In the genomic region with DNA sequence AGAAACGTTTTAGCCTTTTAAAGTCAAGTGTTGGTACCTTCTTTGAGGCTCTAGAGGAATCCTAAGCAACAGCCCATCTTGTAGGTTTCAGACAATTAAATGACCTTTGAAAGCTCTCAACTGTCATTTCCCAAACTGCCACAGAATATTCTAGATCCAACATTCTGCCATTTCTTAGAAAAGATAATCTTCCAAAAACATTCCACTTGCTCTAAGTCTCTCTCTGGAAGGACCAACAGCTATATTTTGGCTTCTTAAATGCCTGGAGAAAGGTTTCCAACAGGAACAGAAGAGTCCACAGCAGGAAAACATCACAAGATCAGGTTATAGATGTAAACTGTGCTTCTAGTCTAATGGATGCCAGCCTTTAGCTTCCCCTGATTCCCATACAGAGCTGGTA, we compare ENCODE assay signal across 10 mouse cellular contexts. TPM values are rescaled to one million over a fixed set of nuclear protein-coding genes. Genes with fewer than 3 reads are reported as not detected.
A peak's percentile ranks its signal among the peaks of the same experiment; 100 is the strongest.
DNase-seq lines count a peak whose midpoint lies in the region; ATAC-seq lines count a peak whose summit lies in the region.
"Had no signal": no experiment of that assay in that cellular context is flagged by ENCODE, and none has a peak within 500 bp of the region (broad histone marks: within the 10 kb centered on the region; RNA-seq: fewer than 3 reads in every experiment).

4930430F08Rik (minus strand) TSS at position 101 of the 400 bp plus-strand sequence.
1700017N19Rik (plus strand) TSS at position 162 of the 400 bp plus-strand sequence.

- ATAC-seq in kidney, embryonic 15.5 days (replicated peaks; ENCODE audit: low FRiP score) = no peak
- ATAC-seq in embryonic facial prominence, embryonic 15.5 days (ENCODE audit: insufficient number of reproducible peaks, low FRiP score, low TSS enrichment, low read depth) = no peak
- no peak for ATAC-seq in intestine, embryonic 14.5 days (replicated peaks; ENCODE audit: low FRiP score, low TSS enrichment, low read depth)
- ATAC-seq in midbrain, embryonic 15.5 days (replicated peaks) = no peak

- H3K27me3 ChIP-seq in kidney, embryonic 15.5 days = no peaks in the 10 kb centered on the region
- H3K27me3 ChIP-seq in embryonic facial prominence, embryonic 15.5 days = no peaks in the 10 kb centered on the region
- no peaks in the 10 kb centered on the region for H3K27me3 ChIP-seq in intestine, embryonic 14.5 days (replicated peaks; ENCODE audit: control insufficient read depth, insufficient read depth, low read length)
- no peaks in the 10 kb centered on the region for H3K27me3 ChIP-seq in midbrain, embryonic 15.5 days (replicated peaks)

- no peaks in the 10 kb centered on the region for H3K9me3 ChIP-seq in kidney, embryonic 15.5 days (replicated peaks)
- no peaks in the 10 kb centered on the region for H3K9me3 ChIP-seq in embryonic facial prominence, embryonic 15.5 days (replicated peaks)
- no peaks in the 10 kb centered on the region for H3K9me3 ChIP-seq in intestine, embryonic 14.5 days (ENCODE audit: control insufficient read depth, low read length)
- no peaks in the 10 kb centered on the region for H3K9me3 ChIP-seq in midbrain, embryonic 15.5 days

- H3K4me3 ChIP-seq in kidney, embryonic 15.5 days (replicated peaks) = peak within 1 kb of the TSS; percentile 73
- peak within 1 kb of the TSS; percentile 83 for H3K4me3 ChIP-seq in embryonic facial prominence, embryonic 15.5 days (replicated peaks)
- peak within 1 kb of the TSS; percentile 72 for H3K4me3 ChIP-seq in intestine, embryonic 14.5 days (ENCODE audit: low read depth, low read length)
- H3K4me3 ChIP-seq in midbrain, embryonic 15.5 days = peak within 1 kb of the TSS; percentile 92

- H3K27ac ChIP-seq in kidney, embryonic 15.5 days = no peak within 1 kb of the TSS
- H3K27ac ChIP-seq in embryonic facial prominence, embryonic 15.5 days (replicated peaks) = no peak within 1 kb of the TSS
- no peak within 1 kb of the TSS for H3K27ac ChIP-seq in intestine, embryonic 14.5 days (ENCODE audit: low read depth)
- H3K27ac ChIP-seq in midbrain, embryonic 15.5 days = no peak within 1 kb of the TSS

- WGBS in kidney, embryonic 15.5 days = 79% methylated on average over 1 of the region's 1 CpGs
- WGBS in embryonic facial prominence, embryonic 15.5 days = 80% methylated on average over 1 of the region's 1 CpGs
- WGBS in intestine, embryonic 14.5 days = 71% methylated on average over 1 of the region's 1 CpGs
- 85% methylated on average over 1 of the region's 1 CpGs for WGBS in midbrain, embryonic 15.5 days

- H3K9ac ChIP-seq in kidney, embryonic 15.5 days = no peak within 1 kb of the TSS
- no peak within 1 kb of the TSS for H3K9ac ChIP-seq in embryonic facial prominence, embryonic 15.5 days
- H3K9ac ChIP-seq in intestine, embryonic 14.5 days (ENCODE audit: low read length) = no peak within 1 kb of the TSS
- no peak within 1 kb of the TSS for H3K9ac ChIP-seq in midbrain, embryonic 15.5 days

- H3K4me1 ChIP-seq in kidney, embryonic 15.5 days = peaks cover 5% of the 10 kb centered on the region
- peaks cover 3% of the 10 kb centered on the region; the same call in 1 of the 2 replicates for H3K4me1 ChIP-seq in embryonic facial prominence, embryonic 15.5 days
- H3K4me1 ChIP-seq in intestine, embryonic 14.5 days (replicated peaks; ENCODE audit: control insufficient read depth, insufficient read depth, low read length) = no peaks in the 10 kb centered on the region
- peaks cover 11% of the 10 kb centered on the region for H3K4me1 ChIP-seq in midbrain, embryonic 15.5 days

- no peaks in the 10 kb centered on the region for H3K36me3 ChIP-seq in kidney, embryonic 15.5 days
- no peaks in the 10 kb centered on the region for H3K36me3 ChIP-seq in embryonic facial prominence, embryonic 15.5 days
- no peaks in the 10 kb centered on the region for H3K36me3 ChIP-seq in intestine, embryonic 14.5 days (ENCODE audit: control insufficient read depth, insufficient read depth, low read length)
- H3K36me3 ChIP-seq in midbrain, embryonic 15.5 days (replicated peaks) = no peaks in the 10 kb centered on the region

- DNase-seq in kidney, postnatal 10 days = no peak
- no peak for DNase-seq in intestine, embryonic 14.5 days (ENCODE audit: low spot score)
- DNase-seq in ovary, adult 18-20 months (ENCODE audit: low spot score) = no peak
- DNase-seq in adrenal gland, postnatal 4 days (ENCODE audit: low spot score in 2 of 2) = no peak
- DNase-seq in thymus, adult 18-20 months = no peak
- DNase-seq: lung, postnatal 4 days had no signal

- peak within 1 kb of the TSS; percentile 69 for H3K4me2 ChIP-seq in kidney, embryonic 15.5 days
- H3K4me2 ChIP-seq in embryonic facial prominence, embryonic 15.5 days (replicated peaks) = peak within 1 kb of the TSS; percentile 59
- peak within 1 kb of the TSS; percentile 72 for H3K4me2 ChIP-seq in intestine, embryonic 14.5 days (ENCODE audit: low read length)
- peak within 1 kb of the TSS; percentile 51 for H3K4me2 ChIP-seq in midbrain, embryonic 15.5 days

RNA-seq across cellular contexts. Expression of gene 4930430F08Rik, which starts in this region (rescaled TPM):
- polyA plus RNA-seq in kidney, embryonic 15.5 days (2015; fragmentation: Nextera tagmentation; extraction: Ambion mirVana) = 8.5 and 11.6 TPM in 2 replicates
- 7.8 and 9.2 TPM in 2 replicates for polyA plus RNA-seq in embryonic facial prominence, embryonic 15.5 days (2015; fragmentation: Nextera tagmentation; extraction: Ambion mirVana)
- 7.7 and 9.9 TPM in 2 replicates for polyA plus RNA-seq in intestine, embryonic 14.5 days (2014; fragmentation: Nextera tagmentation; extraction: Ambion mirVana)
- polyA plus RNA-seq in midbrain, embryonic 15.5 days (2015; fragmentation: Nextera tagmentation; extraction: Ambion mirVana) = 13.9 and 14.2 TPM in 2 replicates
- 10 to 100 TPM in 1 of 2 experiments, 1 to 10 TPM in 1; 10.0 to 12.4 TPM for total RNA-seq in adrenal gland, postnatal 4 days (2021)

RNA-seq across cellular contexts. Expression of gene 1700017N19Rik, which starts in this region (rescaled TPM):
- polyA plus RNA-seq in kidney, embryonic 15.5 days (2015; fragmentation: Nextera tagmentation; extraction: Ambion mirVana) = not detected in 2 replicates
- not detected in 2 replicates for polyA plus RNA-seq in embryonic facial prominence, embryonic 15.5 days (2015; fragmentation: Nextera tagmentation; extraction: Ambion mirVana)
- polyA plus RNA-seq in intestine, embryonic 14.5 days (2014; fragmentation: Nextera tagmentation; extraction: Ambion mirVana) = not detected in 2 replicates
- polyA plus RNA-seq in midbrain, embryonic 15.5 days (2015; fragmentation: Nextera tagmentation; extraction: Ambion mirVana) = 0.15 TPM in 1 of 2 replicates, not detected in the other
- total RNA-seq in adrenal gland, postnatal 4 days (2021) = not detected
- polyA plus RNA-seq: frontal cortex, adult 2 months had no signal
